Mouse (Mus musculus) cortical plate, adult 2 months (tissue): ENCODE data around the gene Zfp263.

Experiments
- CTCF ChIP-seq: fragments of 200-500 bp; IDR thresholded peaks from 2 replicates; pipeline ENCODE4 v1.5.1; 2011; ENCODE audit warnings: mild to moderate bottlenecking, control low read depth, low read length; ENCODE audit not compliant: insufficient read depth; ENCODE audit errors: extremely low read depth
- POLR2A ChIP-seq: fragments of 200-500 bp; IDR thresholded peaks from 2 replicates; pipeline ENCODE4 v1.6.1; 2011; ENCODE audit warnings: mild to moderate bottlenecking, low read length, control low read depth; ENCODE audit not compliant: insufficient read depth; ENCODE audit errors: extremely low read depth

DNA sequence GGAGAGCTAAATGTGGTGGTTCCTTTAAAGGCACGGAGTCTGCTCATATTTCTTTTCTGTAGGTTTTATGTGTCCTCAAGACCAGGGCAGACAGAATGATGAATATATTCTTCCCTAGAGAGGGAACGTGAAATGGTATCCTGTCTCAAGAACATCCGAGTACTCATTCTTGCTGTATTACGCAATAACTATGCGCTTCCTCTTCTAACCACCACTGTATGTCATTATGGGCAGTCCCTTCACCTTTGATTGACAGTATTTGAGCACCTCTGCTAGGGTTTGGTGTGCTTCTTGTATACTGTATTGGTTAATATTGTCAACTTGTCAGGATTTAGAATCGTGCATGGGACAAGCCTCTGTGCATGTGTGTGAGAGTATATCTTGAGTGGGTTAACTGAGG, 37.2 kb upstream of the Zfp263 start:
- TF ChIP-seq CTCF (no peak), POLR2A (no peak)
